Comparison of ENCODE assay signal across 10 mouse cellular contexts in genomic region chr12:105873283-105873682, GRCm38 (mm10).
A peak's percentile ranks its signal among the peaks of the same experiment; 100 is the strongest.
DNase-seq lines count a peak whose midpoint lies in the region; ATAC-seq and TF ChIP-seq lines count a peak whose summit lies in the region.
"Had no signal": no experiment of that assay in that cellular context is flagged by ENCODE, and none has a peak within 500 bp of the region (broad histone marks: within the 10 kb centered on the region; RNA-seq: fewer than 3 reads in every experiment).

No protein-coding gene starts in this region.

- no peak for TF ChIP-seq EP300 in lung, postnatal 0 days (IDR thresholded peaks at IDR 0.05)

- no peaks in the 10 kb centered on the region for H3K9me3 ChIP-seq in lung, postnatal 0 days (ENCODE audit: low read length)
- no peaks in the 10 kb centered on the region for H3K9me3 ChIP-seq in heart, embryonic 11.5 days (replicated peaks; ENCODE audit: control insufficient read depth, low read length)
- H3K9me3 ChIP-seq: hindbrain, embryonic 15.5 days; lung, embryonic 15.5 days had no signal

- H3K27ac ChIP-seq in cerebellum, adult 2 months (ENCODE audit: insufficient read depth, low read length): no peak overlapping the region
- no peak overlapping the region for H3K27ac ChIP-seq in lung, postnatal 0 days (ENCODE audit: low read length)
- no peak overlapping the region for H3K27ac ChIP-seq in heart, embryonic 11.5 days (ENCODE audit: low read depth, low read length)
- H3K27ac ChIP-seq: hindbrain, embryonic 15.5 days; lung, embryonic 15.5 days had no signal

- no peak for ATAC-seq in lung, postnatal 0 days
- ATAC-seq in heart, embryonic 11.5 days (replicated peaks; ENCODE audit: insufficient number of reproducible peaks, low FRiP score, low TSS enrichment): no peak

- H3K27me3 ChIP-seq in cerebellum, adult 2 months (ENCODE audit: control insufficient read depth, insufficient read depth, low read length): peaks cover 2% of the 10 kb centered on the region; the same call in 1 of the 2 replicates
- no peaks in the 10 kb centered on the region for H3K27me3 ChIP-seq in lung, postnatal 0 days (replicated peaks; ENCODE audit: insufficient read depth, low read length)
- peaks cover 17% of the 10 kb centered on the region; the same call in 1 of the 2 replicates for H3K27me3 ChIP-seq in heart, embryonic 11.5 days (ENCODE audit: control insufficient read depth, insufficient read depth, low read length)
- H3K27me3 ChIP-seq: lung, embryonic 15.5 days had no signal

- no peak for TF ChIP-seq POLR2A in cerebellum, adult 2 months (IDR thresholded peaks at IDR 0.05; ENCODE audit: borderline replicate concordance, insufficient read depth, low read length)

- TF ChIP-seq CTCF in cerebellum, adult 2 months (IDR thresholded peaks at IDR 0.05; ENCODE audit: borderline replicate concordance, insufficient read depth, low read depth, low read length): no peak
- TF ChIP-seq CTCF in lung, postnatal 0 days (IDR thresholded peaks at IDR 0.05): peak; percentile 46

- peak; percentile 43 to 59 for DNase-seq in cerebellum, postnatal 14 days
- DNase-seq in cerebellum, adult 2 months: no peak
- no peak for DNase-seq in lung, postnatal 0 days (ENCODE audit: low spot score)
- no peak for DNase-seq in lung, postnatal 25 days (ENCODE audit: low spot score)
- peak; percentile 23 for DNase-seq in c-Kit-positive CD71-negative TER-119-negative erythroid progenitor cells, embryonic 14.5 days (ENCODE audit: low read depth)
- DNase-seq in thymus, postnatal 0 days (ENCODE audit: low spot score): peak; percentile 21
- no peak for DNase-seq in urinary bladder, postnatal 4 days (ENCODE audit: low spot score in 2 of 2)

- H3K36me3 ChIP-seq in lung, postnatal 0 days (ENCODE audit: insufficient read depth, low read length): no peaks in the 10 kb centered on the region
- H3K36me3 ChIP-seq in heart, embryonic 11.5 days (ENCODE audit: control insufficient read depth, insufficient read depth, low read length): no peaks in the 10 kb centered on the region
- H3K36me3 ChIP-seq: hindbrain, embryonic 15.5 days; lung, embryonic 15.5 days had no signal

- no peak overlapping the region for H3K4me3 ChIP-seq in cerebellum, adult 2 months (replicated peaks; ENCODE audit: insufficient read depth, low read depth, low read length)
- no peak overlapping the region for H3K4me3 ChIP-seq in lung, postnatal 0 days (ENCODE audit: low read depth, low read length)
- no peak overlapping the region for H3K4me3 ChIP-seq in heart, embryonic 11.5 days (ENCODE audit: low read depth, low read length)
- H3K4me3 ChIP-seq: hindbrain, embryonic 15.5 days; lung, embryonic 15.5 days had no signal

- WGBS in cerebellum, adult 2 months: 48% methylated on average over 2 of the region's 2 CpGs
- WGBS in lung, postnatal 0 days: 47% methylated on average over 2 of the region's 2 CpGs
- 52% methylated on average over 2 of the region's 2 CpGs for WGBS in heart, embryonic 11.5 days (ENCODE audit: insufficient replicate concordance)

- no peak overlapping the region for H3K9ac ChIP-seq in lung, postnatal 0 days (replicated peaks; ENCODE audit: low read depth)
- no peak overlapping the region for H3K9ac ChIP-seq in heart, embryonic 11.5 days (ENCODE audit: low read depth, low read length)
- H3K9ac ChIP-seq: hindbrain, embryonic 15.5 days; lung, embryonic 15.5 days had no signal

- no peaks in the 10 kb centered on the region; the same call in 1 of the 2 replicates for H3K4me1 ChIP-seq in cerebellum, adult 2 months (ENCODE audit: control insufficient read depth, insufficient read depth, low read length)
- H3K4me1 ChIP-seq in lung, postnatal 0 days (ENCODE audit: insufficient read depth, low read depth, low read length): no peaks in the 10 kb centered on the region
- H3K4me1 ChIP-seq in heart, embryonic 11.5 days (ENCODE audit: control insufficient read depth, insufficient read depth, low read length): peaks cover 2% of the 10 kb centered on the region
- H3K4me1 ChIP-seq: lung, embryonic 15.5 days had no signal

- H3K4me2 ChIP-seq in lung, postnatal 0 days (replicated peaks; ENCODE audit: low read depth, low read length): no peak overlapping the region
- no peak overlapping the region for H3K4me2 ChIP-seq in heart, embryonic 11.5 days
- H3K4me2 ChIP-seq: hindbrain, embryonic 15.5 days; lung, embryonic 15.5 days had no signal

Comparison
In these comparisons a context has a peak if more than half of its experiments do, and no peak if none do; other contexts are left out.
1. DNase-seq: peak in cerebellum, postnatal 14 days (2 of 2), c-Kit-positive CD71-negative TER-119-negative erythroid progenitor cells, embryonic 14.5 days (single experiment) and thymus, postnatal 0 days (single experiment); none in cerebellum, adult 2 months (0 of 2), lung, postnatal 0 days (single experiment), lung, postnatal 25 days (single experiment) and urinary bladder, postnatal 4 days (0 of 2).